Mouse (Mus musculus) gastrocnemius, postnatal 14 days (tissue): ENCODE data around the gene Zc3h12d. TPM values are rescaled to one million over a fixed set of nuclear protein-coding genes. Genes with fewer than 3 reads are reported as not detected.
"Not testable (repeated sequence)": the region's sequence is repeated elsewhere in the genome, so short reads cannot be mapped to it uniquely, and the experiment has no call there.

Source experiments
- DNase-seq: peaks from one replicate; pipeline ENCODE4 v3.0.0; 2021; ENCODE audit warnings: mixed read lengths
- intact Hi-C: fragments of 180-260 bp; cut with DNase I; formaldehyde crosslinking; loops from one replicate; pipeline ENCODE4 v1.15.1; 2025; ENCODE audit warnings: low total_unique reads
- microRNA-seq, 2 experiments: library from miRNA; unstranded; fragments of <30 nt; microRNA quantifications; one replicate each; pipeline ENCODE4 v1.2.0; 2021
- total RNA-seq, 2 experiments: library from RNA; stranded (reverse); gene quantifications; 2 replicates each; pipeline ENCODE4 v1.2.3; 2021

Zc3h12d gene
- total RNA-seq, 2 experiments from 2014 or later = not detected

DNA sequence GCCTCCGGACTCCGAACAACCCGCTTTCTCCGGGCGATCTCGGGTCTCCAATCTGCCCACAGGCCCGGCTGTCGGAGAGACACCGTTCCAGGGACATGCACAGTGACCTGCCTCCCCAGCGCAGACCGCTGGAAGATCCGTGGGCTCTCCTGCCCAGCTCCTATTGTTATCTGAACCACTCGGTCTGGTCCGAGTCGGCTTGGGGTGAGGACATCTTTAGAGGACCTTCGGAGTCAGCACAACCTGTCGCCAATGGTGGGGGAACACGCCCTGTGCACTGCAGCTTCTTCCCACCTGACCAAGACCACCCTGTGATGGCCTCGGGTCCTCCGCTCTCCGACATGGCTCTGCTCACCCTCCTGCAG is 35.4 kb downstream of the Zc3h12d start:
- intact Hi-C loops = no loop called here
- DNase-seq = no peak

DNA sequence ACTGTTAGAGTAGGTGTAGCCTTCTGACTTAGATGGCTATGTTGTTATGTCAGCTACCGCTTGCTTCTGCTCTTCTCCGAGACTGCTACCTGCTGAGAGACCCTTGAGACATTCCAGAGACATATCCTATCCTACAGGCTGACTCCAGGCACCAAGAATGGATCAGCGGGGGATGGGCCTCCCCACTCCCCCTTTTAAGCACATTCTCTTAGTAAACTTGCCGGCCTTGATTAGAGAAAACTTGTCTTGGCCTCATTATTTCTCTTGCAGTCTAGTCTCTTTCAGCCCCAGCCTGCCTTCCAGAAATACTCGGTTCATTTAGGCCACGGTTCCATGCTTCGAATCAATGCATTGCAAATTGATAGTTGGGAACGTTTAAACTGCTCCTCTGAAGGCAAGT is 37.5 kb downstream of the Zc3h12d start:
- intact Hi-C loops = no loop called here
- DNase-seq = no peak

DNA sequence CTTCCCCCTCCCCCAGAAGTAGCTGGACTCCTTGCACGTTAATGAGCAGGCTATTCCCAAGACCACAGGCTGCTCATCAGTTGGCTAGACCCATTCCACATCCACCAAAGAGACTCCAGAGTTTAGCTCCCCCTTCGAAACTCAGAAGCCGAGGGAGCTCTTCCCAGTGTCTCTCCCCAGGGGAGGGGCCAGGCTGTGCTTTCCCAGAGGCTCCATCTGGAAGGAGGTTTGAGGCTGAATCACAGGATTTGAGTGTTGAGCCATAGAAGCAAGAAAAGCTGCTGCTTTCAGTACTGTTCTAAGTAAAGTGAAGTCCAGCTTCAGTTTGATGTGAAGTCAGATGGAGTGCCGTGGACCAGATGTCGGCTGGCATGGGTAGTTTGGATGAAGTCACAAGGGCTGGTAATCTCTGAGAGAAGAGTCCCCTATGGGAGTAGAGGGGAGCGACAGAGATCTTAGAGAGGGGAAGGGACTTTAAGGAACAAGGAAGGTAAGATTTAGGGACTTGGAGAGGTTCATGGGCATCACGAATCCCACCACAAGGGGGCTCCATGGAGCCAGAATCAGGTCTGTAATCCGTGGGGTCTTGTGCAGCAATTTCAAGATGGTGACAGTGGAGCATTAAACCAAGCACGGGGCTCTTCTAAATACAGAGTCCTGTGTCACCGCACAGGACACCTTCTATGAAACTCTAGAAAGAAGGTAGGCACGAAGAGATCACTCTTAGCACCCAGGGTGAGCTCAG is 38.5 kb downstream of the Zc3h12d start:
- peak; percentile 64 for DNase-seq
- intact Hi-C loops = no loop called here

DNA sequence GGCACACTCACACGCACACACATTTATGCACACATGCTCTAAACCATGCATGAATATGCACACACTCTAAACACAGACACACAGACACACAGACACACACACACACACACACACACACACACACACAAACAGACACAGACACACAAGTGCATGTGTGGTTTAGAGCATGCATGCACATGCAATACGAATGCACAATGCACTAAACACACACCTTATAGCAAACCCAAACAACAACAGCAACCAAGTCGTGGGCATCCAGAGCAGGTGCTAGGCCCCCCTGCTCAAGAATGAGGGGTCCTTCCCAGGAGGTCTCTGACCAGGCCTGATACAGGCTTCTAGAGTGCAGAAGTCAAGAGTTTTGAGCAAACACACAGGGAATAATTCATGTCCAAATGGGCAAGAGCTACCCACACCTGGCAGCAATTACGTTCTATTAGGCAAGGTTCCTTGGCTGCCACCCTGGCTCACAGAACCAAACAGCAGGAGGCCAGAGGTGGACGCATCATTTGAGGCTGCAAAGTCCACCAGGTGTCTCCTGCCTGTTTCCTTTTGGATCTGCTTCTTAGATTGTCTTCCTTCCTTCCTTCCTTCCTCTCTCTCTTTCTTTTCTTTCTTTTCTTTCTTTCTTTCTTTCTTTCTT is 39.2 kb downstream of the Zc3h12d start:
- no peak for DNase-seq
- intact Hi-C loops = no loop called here

DNA sequence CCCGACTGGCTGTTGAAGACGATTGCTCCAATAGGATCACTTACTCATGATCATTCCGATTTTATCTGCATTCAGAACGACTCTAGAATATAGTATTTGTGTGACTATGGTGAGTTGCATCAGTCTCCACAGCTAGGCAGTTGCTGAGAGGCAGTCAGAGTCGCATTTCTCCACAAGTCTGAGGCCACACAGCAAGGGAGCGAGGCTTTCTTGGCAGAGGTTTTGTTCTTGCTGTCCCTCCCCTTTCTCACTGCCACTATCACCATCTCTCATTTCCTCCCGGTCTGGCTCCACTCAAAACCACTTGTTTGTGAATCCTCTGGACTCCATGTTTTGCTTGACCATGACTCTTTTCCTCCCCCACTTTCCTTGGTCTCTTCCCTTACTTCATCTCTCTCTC is 41.9 kb downstream of the Zc3h12d start:
- no peak for DNase-seq

DNA sequence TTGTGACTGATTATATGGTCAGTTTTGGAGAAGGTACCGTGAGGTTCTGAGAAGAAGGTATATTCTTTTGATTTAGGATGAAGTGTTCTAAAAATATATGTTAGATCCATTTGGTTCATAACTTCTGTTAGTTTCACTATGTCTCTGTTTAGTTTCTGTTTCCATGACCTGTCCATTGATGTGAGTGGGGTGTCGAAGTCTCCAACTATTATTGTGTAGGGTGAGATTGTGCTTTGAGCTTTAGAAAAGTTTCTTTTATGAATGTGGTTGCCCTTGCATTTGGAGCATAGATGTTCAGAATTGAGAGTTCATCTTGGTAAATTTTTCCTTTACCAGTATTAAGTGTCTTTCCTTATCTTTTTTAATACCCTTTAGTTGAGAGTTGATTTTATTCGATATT is 48.0 kb downstream of the Zc3h12d start:
- not testable (repeated sequence) for DNase-seq
- intact Hi-C loops = loop anchor here (5.0 kb wide), 2 partner anchors 317 to 362 kb away; no protein-coding TSS in a partner anchor

More for the DNA sequence above, 41.9 kb downstream of the Zc3h12d start:
- intact Hi-C loops = no loop called here

DNA sequence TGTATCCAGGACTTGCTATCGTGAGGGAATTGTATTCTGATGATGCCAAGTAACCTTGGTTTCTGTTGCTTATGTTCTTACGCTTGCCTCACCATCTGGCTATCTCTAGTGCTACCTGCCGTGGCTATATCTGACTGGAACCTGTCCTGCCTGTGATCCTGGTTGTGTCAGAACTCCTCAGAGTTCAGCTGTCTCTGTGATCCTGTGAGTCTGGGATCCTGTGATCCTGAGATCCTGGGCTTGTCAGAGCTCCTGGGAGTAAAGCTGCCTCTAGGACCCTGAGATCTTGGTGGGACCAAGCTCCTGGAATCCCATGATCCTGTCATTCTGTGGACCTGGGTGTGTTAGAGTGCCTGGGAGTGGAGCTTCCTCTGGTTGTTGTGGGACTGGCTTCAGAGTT is 49.7 kb downstream of the Zc3h12d start:
- intact Hi-C loops = loop anchor here (5.0 kb wide), 2 partner anchors 315 to 360 kb away; no protein-coding TSS in a partner anchor
- no peak for DNase-seq

DNA sequence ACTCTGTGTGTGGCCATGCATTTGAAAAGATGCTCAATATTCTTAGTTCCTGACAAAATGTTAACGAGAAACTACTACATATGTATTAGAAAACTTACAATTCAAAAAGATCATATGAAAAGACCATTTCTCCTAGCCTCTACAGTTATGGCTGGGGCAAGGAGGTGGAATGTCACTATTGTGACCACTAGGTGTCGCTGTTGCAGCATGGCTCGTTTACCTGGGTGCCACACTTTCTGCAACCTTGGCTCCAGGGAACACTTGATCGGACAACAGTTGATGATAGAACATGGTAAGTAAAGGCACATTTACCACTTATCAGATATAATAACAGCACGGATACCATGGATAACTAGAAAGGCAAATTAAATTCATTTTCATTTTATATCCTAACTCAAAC is 51.3 kb downstream of the Zc3h12d start:
- DNase-seq = peak; percentile 65
- intact Hi-C loops = loop anchor here (5.0 kb wide), 2 partner anchors 314 to 359 kb away; no protein-coding TSS in a partner anchor

DNA sequence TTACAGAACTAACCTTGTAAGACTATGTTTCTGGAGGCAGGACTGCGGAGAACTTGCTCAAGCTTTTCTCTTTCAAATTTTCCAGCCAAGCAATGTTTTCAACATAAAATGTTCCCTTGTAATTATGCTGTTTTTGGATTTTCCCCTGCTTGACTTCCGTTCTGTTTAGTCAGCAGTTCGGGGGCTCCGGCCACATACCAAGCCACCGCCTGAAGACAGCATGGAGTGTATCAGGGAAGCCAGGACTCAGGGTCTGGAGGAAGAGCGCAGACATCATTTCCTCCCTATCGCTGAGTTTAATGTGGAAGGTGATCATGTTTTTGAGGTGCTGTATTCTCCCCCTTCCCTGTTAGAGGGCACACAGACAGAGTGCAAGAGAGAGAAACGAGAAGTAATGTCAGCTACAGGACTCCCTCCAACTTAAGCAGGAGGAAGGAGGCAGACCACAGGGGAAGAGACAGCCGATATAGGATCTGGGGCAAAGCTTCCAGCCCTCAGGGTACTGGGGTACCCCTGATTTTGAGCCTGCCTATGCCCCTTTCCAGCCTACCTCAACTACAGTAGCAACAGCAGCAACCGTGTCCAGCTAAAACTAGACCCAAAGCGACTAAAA is 56.1 kb downstream of the Zc3h12d start:
- intact Hi-C loops = no loop called here
- no peak for DNase-seq

DNA sequence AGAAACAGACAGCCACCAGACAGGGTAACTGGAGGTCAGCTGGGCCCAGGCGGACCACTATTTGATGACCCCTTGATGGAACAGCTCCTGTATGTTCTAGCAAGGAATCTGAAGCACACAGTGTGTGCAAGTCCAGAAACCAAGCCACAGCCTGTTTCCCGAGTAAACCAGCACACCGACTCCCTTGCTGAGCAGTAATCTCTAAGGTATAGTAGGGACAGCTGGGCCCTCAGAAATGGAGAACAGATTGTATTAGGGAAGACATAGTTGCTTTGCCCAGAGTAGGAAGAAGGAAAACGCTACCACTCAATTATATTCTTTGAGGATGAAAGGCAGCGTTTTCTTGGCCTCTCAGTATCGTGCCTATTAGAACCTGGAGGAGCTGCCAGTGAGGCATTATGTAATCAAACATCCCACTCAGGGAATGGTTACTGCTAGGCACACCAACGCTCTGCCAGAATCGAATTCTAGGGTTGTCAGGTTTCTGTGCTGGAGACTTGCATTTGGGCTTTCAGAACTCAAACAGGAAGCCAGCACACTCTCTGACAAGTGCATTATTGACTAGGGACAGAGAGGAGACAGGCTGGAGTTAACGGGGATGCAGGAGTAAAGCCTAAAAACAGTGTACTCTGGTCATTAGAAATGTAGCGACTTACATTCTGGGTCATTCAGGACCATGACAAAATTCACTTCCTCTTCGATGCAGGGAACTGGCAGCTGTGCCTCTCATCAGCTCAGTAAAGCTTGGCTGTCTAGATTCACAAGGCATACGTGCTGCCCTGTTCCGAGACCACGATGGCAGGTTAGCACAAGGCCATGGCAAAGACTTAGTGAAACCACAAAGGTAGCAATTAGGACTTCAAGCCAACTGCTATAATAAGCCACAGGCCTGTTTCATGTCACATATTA is 68.7 kb downstream of the Zc3h12d start:
- DNase-seq = no peak
- intact Hi-C loops = no loop called here

DNA sequence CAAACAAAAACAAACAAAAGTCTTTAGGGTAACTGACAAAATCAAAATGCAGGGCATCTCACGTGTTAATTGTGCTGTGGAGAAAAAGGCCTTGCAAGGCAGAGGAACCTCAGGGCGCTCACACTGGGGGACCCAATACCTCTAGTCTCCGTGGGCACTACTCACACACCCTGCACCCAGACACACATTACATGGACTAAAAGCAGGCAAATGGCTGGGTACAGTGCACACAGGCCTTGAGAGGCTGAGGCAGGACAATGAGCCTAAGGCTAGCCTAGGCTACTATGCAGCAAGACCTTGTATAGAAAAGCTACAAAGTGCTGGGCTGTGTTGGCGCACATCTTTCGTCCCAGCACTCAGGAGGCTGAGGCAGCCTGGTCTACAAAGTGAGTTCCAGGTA is 71.9 kb downstream of the Zc3h12d start:
- intact Hi-C loops = no loop called here
- DNase-seq = no peak

DNA sequence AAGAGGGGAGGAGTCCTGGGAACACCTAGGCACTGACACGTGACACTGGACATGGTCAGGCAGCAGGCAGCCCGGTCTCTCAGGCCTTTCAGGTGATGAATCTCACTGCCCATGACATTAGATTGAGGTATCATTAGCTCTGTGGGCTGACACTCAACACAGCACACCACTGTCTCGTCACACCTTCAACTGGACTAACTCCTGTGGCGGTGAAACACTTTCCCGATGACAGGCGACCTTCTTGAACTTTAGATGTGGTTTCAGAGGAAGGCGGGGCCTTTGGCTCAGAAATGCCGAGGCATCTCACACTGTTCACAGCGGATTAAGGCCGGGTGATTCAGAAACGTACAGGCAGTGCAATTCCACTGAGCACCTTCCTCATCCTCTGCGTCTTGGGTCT is 74.9 kb downstream of the Zc3h12d start:
- no peak for DNase-seq
- intact Hi-C loops = no loop called here

DNA sequence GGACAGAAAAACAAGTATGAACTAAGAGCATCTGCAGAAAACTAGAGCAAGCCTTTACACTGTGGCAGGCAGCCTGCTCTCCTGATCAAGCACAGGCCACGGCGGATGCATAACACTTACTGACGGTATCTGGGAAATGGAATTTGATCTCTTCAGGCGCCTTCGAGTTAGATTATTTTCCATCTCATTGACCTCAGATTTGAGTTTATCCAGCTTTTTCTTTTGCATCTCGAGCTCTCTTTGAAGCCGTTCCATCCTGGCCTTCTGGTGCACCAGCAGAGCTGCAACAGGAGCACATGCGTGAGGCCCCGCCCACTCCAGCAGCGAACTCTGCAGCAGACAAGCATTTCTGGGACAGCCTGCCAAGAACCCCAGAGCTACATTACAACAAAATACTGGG is 79.0 kb downstream of the Zc3h12d start:
- no peak for DNase-seq
- intact Hi-C loops = no loop called here

Small RNAs within 50 kb of the gene (microRNA-seq; reads per million reads assigned to microRNA genes)
- gene Mir5104 = 0 reads per million in 2 experiments

Other genes with a start within 250 kb of the Zc3h12d start
- 1 to 10 TPM; 2.5 to 2.9 TPM for gene Lrp11, start 242.7 kb upstream of the Zc3h12d start, total RNA-seq
- 1 to 10 TPM; 4.7 to 5.8 TPM for gene Nup43, start 165.0 kb upstream of the Zc3h12d start, total RNA-seq
- 100 to 1,000 TPM in 1 of 2 experiments, 10 to 100 TPM in 1; 99.3 to 100 TPM for gene Pcmt1, start 151.3 kb upstream of the Zc3h12d start, total RNA-seq
- gene Lats1, start 151.3 kb upstream of the Zc3h12d start, total RNA-seq = 10 to 100 TPM; 12.1 to 12.9 TPM
- gene Katna1, start 106.5 kb upstream of the Zc3h12d start, total RNA-seq = 10 to 100 TPM; 10.9 to 11.1 TPM
- gene Ginm1, start 39.6 kb upstream of the Zc3h12d start, total RNA-seq = 10 to 100 TPM; 80.3 to 86.0 TPM
- 10 to 100 TPM; 11.4 to 12.2 TPM for gene Ppil4, start 39.6 kb upstream of the Zc3h12d start, total RNA-seq
- 10 to 100 TPM; 38.0 to 41.7 TPM for gene Tab2, start 123.8 kb downstream of the Zc3h12d start, total RNA-seq